Mouse (Mus musculus): Measurements from ENCODE around the gene Wasf2. TPM values are rescaled to one million over a fixed set of nuclear protein-coding genes. Genes with fewer than 3 reads are reported as not detected.

The Wasf2 gene
- polyA plus RNA-seq, 1 experiment from 2014 or later, result 49.1 TPM

DNA sequence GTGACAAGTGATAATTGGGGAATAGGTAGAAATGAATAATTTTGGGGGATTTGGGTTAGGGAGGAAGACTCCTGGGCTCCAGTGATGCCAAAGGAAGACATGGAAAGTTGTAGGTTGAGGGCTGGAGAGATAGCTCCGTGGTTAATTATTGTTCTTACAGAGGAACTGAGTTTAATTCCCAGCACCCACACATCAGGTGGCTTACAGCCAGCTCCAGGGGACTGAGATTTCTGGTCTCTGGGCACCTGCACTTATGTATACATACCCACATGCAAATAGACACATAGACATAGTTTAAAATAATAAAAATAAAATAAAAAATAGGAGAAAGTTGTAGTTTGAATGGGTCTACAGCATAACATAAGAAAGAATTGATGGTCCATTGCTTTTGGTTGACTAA lies 6.6 kb downstream of the Wasf2 start:
- H3K4me1 ChIP-seq, result peaks cover 4% of the 10 kb centered on the region
- 58% methylated on average over 1 of the region's 1 CpGs for WGBS

DNA sequence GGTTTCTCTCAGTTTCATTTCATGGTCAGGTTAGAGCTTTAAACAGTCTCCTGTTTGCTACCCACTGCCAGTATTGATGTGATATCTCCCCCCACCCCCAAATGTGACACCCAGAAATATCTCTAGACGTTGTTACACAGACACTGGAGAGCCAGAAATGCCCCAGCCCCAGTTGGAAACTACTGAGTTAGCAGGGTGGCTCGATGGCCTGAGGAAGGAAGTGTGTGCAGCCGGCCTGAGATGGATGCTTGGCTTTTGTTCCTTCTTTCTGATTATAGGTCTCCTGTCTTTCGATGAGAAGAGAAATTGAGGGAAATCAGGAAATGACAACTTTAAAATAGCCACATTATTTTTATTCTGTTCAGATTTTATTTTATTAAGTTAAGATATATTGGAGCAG lies 8.7 kb downstream of the Wasf2 start:
- H3K4me2 ChIP-seq (replicated peaks), result no peak overlapping the region
- H3K27ac ChIP-seq, result no peak overlapping the region
- H3K9me3 ChIP-seq (replicated peaks), result no peaks in the 10 kb centered on the region
- WGBS, result 87% methylated on average over 4 of the region's 4 CpGs
- no peaks in the 10 kb centered on the region for H3K27me3 ChIP-seq
- no peak for ATAC-seq (ENCODE audit: low FRiP score)
- no peak overlapping the region for H3K4me3 ChIP-seq
- H3K9ac ChIP-seq, result no peak overlapping the region
- no peaks in the 10 kb centered on the region for H3K36me3 ChIP-seq
- H3K4me1 ChIP-seq, result no peaks in the 10 kb centered on the region

More for the DNA sequence above, 6.6 kb downstream of the Wasf2 start:
- H3K27me3 ChIP-seq, result no peaks in the 10 kb centered on the region
- no peak for ATAC-seq (ENCODE audit: low FRiP score)
- no peaks in the 10 kb centered on the region for H3K36me3 ChIP-seq
- no peak overlapping the region for H3K9ac ChIP-seq
- no peak overlapping the region for H3K4me3 ChIP-seq
- H3K4me2 ChIP-seq (replicated peaks), result no peak overlapping the region
- no peaks in the 10 kb centered on the region for H3K9me3 ChIP-seq (replicated peaks)
- H3K27ac ChIP-seq, result no peak overlapping the region

DNA sequence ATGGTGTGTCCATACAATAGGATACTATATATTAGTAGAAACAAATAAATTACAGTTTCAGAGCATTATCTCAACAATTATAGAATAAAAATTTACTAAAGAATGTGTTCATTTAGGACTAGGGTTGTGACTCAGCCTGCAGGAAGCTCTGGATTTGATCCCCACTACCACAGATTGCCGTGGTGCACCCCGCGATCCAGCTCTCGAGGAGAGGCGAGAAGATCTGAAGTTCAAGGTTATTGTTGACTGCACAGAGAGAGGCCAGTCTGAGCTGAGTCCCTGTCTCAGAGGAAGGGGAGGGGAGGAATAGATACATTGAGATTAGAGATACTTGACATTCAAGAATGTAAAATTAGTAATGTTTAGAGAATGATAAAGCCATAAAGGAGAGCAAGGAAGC lies 24.7 kb downstream of the Wasf2 start:
- H3K27ac ChIP-seq, result no peak overlapping the region
- no peak overlapping the region for H3K4me2 ChIP-seq (replicated peaks)
- WGBS, result 93% methylated on average over 5 of the region's 5 CpGs
- H3K36me3 ChIP-seq, result no peaks in the 10 kb centered on the region
- H3K9ac ChIP-seq, result no peak overlapping the region
- H3K27me3 ChIP-seq, result no peaks in the 10 kb centered on the region
- ATAC-seq (ENCODE audit: low FRiP score), result no peak
- H3K9me3 ChIP-seq (replicated peaks), result no peaks in the 10 kb centered on the region
- peaks cover 16% of the 10 kb centered on the region for H3K4me1 ChIP-seq
- H3K4me3 ChIP-seq, result no peak overlapping the region

DNA sequence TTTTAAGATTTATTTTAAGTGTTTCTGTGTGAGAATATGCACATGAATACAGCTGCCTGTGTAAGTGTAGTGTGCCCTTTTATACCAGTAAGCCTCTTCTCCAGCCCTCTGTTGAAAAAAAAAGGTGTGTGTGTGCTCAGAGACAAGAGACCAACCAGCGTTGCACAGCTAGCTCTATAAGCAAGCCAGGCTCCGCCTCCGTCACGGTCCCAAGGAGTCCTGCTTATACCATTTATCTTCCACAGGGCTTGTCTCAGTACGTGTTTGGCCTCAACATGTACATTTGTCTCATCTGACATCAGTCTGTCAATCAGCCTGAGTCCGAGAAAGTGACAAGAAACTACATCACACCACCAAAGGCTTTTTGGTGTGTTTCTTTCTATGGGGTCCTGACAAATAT lies 25.4 kb downstream of the Wasf2 start:
- no peaks in the 10 kb centered on the region for H3K27me3 ChIP-seq
- H3K27ac ChIP-seq, result no peak overlapping the region
- no peaks in the 10 kb centered on the region for H3K36me3 ChIP-seq
- no peak overlapping the region for H3K4me2 ChIP-seq (replicated peaks)
- no peak overlapping the region for H3K4me3 ChIP-seq
- no peaks in the 10 kb centered on the region for H3K9me3 ChIP-seq (replicated peaks)
- WGBS, result 80% methylated on average over 6 of the region's 6 CpGs
- no peak overlapping the region for H3K9ac ChIP-seq
- ATAC-seq (ENCODE audit: low FRiP score), result no peak
- H3K4me1 ChIP-seq, result peaks cover 16% of the 10 kb centered on the region

DNA sequence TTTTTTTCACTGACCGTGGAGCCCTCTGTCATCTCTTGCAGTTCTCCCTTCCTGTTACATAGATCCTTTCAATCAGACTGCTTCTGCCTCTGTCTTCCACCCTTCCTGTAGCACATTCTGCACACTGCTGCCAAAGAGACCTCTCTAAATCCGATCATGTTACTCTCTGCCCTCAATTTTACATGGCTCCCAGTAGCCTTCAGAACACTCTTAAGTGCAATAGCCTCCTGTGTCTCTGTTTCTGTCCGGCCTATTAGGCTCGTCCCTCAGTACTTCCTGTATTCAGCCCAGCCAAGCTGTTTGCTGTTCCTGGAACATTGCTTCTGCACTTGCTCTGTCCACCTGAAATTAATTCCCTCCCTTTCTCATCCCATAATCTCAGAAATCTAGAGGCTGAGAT lies 26.1 kb downstream of the Wasf2 start:
- 89% methylated on average over 4 of the region's 4 CpGs for WGBS
- H3K9me3 ChIP-seq (replicated peaks), result no peaks in the 10 kb centered on the region
- ATAC-seq (ENCODE audit: low FRiP score), result no peak
- H3K4me2 ChIP-seq (replicated peaks), result no peak overlapping the region
- H3K36me3 ChIP-seq, result no peaks in the 10 kb centered on the region
- H3K27ac ChIP-seq, result no peak overlapping the region
- H3K27me3 ChIP-seq, result no peaks in the 10 kb centered on the region
- H3K9ac ChIP-seq, result no peak overlapping the region
- peaks cover 16% of the 10 kb centered on the region for H3K4me1 ChIP-seq
- no peak overlapping the region for H3K4me3 ChIP-seq

DNA sequence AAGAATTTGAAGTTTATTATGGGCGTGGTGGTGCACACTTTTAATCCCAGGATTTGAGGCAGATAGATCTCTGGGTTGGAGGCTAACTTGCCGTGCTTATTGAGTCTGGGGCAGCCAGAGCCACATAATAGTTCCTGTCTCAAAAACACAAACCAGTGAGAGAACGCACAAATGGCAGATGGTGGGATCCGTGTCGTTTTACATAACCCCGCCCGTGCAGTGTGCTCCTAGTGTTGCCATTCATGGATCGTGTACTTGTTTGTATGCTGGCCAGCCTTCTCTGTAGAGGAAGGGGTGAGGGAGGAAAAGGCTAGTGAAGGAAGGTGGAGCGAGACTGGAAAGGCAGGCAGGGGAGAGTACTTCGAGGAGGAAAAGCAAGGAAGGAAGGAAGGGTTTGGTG lies 26.5 kb downstream of the Wasf2 start:
- peaks cover 16% of the 10 kb centered on the region for H3K4me1 ChIP-seq
- 71% methylated on average over 10 of the region's 10 CpGs for WGBS

DNA sequence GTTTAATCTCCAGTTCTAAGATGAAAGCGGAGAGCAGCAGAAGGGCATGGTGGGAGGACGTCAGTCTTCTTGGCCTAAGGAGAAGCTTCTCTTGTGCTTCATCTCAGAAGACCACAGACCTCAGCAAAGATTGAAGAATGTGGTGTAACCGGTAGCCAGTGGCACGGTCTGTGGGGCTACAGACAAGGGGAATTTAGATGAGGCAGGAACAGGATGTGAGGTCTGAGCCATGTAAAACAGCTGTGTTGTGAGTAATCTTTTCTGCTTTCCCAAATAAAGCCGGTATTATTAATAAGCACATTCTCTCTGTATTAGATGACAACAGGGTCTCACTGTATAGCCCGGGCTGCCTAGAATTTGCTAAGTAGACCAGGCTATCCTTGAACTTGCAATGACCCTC lies 28.8 kb downstream of the Wasf2 start:
- H3K27me3 ChIP-seq, result no peaks in the 10 kb centered on the region
- no peak overlapping the region for H3K9ac ChIP-seq
- peaks cover 16% of the 10 kb centered on the region for H3K4me1 ChIP-seq
- no peak overlapping the region for H3K4me2 ChIP-seq (replicated peaks)
- H3K36me3 ChIP-seq, result no peaks in the 10 kb centered on the region
- H3K9me3 ChIP-seq (replicated peaks), result no peaks in the 10 kb centered on the region
- WGBS, result 81% methylated on average over 6 of the region's 6 CpGs
- no peak overlapping the region for H3K27ac ChIP-seq
- ATAC-seq (ENCODE audit: low FRiP score), result no peak
- H3K4me3 ChIP-seq, result no peak overlapping the region

More for the DNA sequence above, 26.5 kb downstream of the Wasf2 start:
- Histone ChIP-seq H3K9me3 (replicated peaks) (no peaks in the 10 kb centered on the region), H3K27me3 (no peaks in the 10 kb centered on the region), H3K36me3 (no peaks in the 10 kb centered on the region), H3K4me2 (replicated peaks) (no peak overlapping the region), H3K27ac (no peak overlapping the region), H3K9ac (no peak overlapping the region), H3K4me3 (no peak overlapping the region)
- no peak for ATAC-seq (ENCODE audit: low FRiP score)

DNA sequence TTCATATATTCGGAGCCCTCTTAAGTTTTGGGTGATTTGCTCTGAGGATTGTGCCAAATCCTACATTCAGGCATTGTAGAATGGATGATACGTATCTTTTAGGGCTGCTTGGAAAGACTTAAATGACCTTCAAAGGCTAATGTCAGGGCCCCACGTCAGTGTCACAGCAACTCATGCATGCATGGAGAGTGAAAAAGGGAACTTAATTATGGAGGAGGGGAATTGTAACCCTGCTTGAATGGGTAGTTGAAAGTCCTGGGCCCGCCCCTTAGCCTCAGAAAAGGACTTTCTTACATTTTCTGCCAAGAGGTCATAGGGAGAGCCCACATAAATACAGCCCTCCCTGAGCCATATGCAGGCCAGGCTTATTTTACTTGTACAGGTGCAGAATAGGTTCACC lies 29.3 kb downstream of the Wasf2 start:
- Histone ChIP-seq H3K4me3 (no peak overlapping the region), H3K9me3 (replicated peaks) (no peaks in the 10 kb centered on the region), H3K36me3 (no peaks in the 10 kb centered on the region), H3K4me1 (peaks cover 16% of the 10 kb centered on the region), H3K27ac (no peak overlapping the region), H3K9ac (no peak overlapping the region), H3K27me3 (no peaks in the 10 kb centered on the region), H3K4me2 (replicated peaks) (no peak overlapping the region)
- ATAC-seq (ENCODE audit: low FRiP score), result no peak
- WGBS, result 50% methylated on average over 4 of the region's 4 CpGs

DNA sequence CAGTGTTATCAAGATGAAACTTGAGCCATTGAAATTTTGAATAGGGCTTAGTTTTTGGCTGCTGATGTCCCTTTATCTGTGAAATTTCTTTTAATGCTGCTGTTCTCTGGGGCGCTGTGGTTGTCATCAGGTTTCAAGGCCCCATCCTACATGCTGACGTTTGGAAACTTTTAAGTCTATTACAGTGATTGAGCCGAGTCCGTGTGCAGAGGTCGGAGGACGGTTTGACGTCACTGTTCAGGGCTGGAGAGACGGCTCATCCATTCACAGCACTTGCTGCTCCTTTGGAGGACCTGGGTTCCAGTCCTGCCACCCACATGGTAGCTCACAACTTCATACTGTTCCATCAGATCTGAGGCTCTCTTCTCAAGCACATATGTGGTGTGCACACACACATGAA lies 29.9 kb downstream of the Wasf2 start:
- no peaks in the 10 kb centered on the region for H3K36me3 ChIP-seq
- no peaks in the 10 kb centered on the region for H3K27me3 ChIP-seq
- H3K4me3 ChIP-seq, result no peak overlapping the region
- no peak overlapping the region for H3K27ac ChIP-seq
- H3K4me2 ChIP-seq (replicated peaks), result no peak overlapping the region
- H3K4me1 ChIP-seq, result peaks cover 16% of the 10 kb centered on the region
- H3K9ac ChIP-seq, result no peak overlapping the region
- 79% methylated on average over 8 of the region's 8 CpGs for WGBS
- no peaks in the 10 kb centered on the region for H3K9me3 ChIP-seq (replicated peaks)
- ATAC-seq (ENCODE audit: low FRiP score), result no peak

DNA sequence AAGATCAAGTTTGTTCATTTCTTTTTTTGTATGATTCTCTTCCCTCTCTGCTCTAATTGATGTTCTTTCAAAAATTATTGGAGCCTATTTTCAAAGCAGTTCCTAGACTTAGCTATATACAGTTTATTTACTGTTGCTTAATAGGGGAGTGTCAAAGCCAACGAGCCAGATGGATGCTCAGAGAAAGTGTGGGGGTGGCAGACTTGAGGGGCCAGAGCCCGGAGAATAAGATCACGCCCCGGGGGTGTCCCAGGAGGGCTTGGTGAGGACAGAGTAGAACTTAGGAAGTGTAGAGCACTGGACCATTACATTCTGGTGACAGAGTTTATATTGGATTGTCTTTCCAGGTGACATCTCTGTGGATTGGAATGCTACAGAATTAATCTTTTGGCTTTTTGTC lies 30.5 kb downstream of the Wasf2 start:
- Histone ChIP-seq H3K36me3 (no peaks in the 10 kb centered on the region), H3K4me3 (no peak overlapping the region), H3K27ac (no peak overlapping the region), H3K4me2 (replicated peaks) (no peak overlapping the region), H3K9me3 (replicated peaks) (no peaks in the 10 kb centered on the region), H3K27me3 (no peaks in the 10 kb centered on the region), H3K9ac (no peak overlapping the region), H3K4me1 (peaks cover 16% of the 10 kb centered on the region)
- ATAC-seq (ENCODE audit: low FRiP score), result no peak
- WGBS, result 78% methylated on average over 4 of the region's 4 CpGs

DNA sequence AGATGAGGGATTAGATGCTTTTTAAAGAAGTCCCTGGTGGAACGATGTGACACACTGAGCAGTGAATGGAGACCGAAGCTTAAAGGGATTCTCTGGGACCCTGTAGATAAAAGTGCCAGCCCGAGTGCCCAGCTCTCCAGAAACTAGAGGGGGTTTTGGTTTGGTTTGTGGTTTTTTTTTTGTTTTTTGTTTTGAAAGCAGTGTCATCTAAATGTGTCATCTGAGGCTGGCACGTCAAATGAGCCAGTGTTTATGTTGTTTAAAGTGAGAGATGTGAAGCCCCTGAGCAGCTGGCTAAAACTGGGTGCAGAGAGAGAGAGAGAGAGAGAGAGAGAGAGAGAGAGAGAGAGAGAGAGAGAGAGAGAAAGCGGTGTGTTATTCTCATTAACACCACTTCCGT lies 31.9 kb downstream of the Wasf2 start:
- no peak overlapping the region for H3K4me3 ChIP-seq
- no peak for ATAC-seq (ENCODE audit: low FRiP score)
- H3K4me1 ChIP-seq, result peaks cover 9% of the 10 kb centered on the region; the same call in 1 of the 2 replicates
- no peak overlapping the region for H3K9ac ChIP-seq
- no peak overlapping the region for H3K4me2 ChIP-seq (replicated peaks)
- H3K27me3 ChIP-seq, result no peaks in the 10 kb centered on the region
- H3K27ac ChIP-seq, result no peak overlapping the region
- WGBS, result 80% methylated on average over 6 of the region's 6 CpGs
- H3K9me3 ChIP-seq (replicated peaks), result no peaks in the 10 kb centered on the region
- H3K36me3 ChIP-seq, result no peaks in the 10 kb centered on the region

DNA sequence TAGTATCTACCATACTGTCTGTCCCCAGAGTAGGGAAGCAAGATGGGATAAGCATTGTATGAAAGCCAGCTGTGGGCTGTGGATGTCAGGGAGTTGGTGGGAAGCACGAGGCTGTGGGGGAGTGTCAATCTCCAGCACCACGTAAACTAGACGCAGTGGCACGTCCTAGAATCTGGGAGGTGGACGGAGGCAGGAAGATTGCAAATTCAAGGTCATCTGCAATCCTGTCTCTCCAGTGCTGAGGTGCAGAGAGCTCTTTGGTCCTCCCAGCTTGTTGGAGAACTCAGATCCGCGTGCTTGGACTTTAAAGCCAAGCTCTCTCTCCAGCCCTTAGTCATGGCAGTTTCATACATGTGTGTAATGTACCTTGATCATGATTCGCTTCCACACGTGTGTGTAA lies 36.5 kb downstream of the Wasf2 start:
- H3K4me2 ChIP-seq (replicated peaks), result no peak overlapping the region
- H3K4me3 ChIP-seq, result no peak overlapping the region
- H3K27ac ChIP-seq, result no peak overlapping the region
- H3K9me3 ChIP-seq (replicated peaks), result no peaks in the 10 kb centered on the region
- ATAC-seq (ENCODE audit: low FRiP score), result no peak
- WGBS, result 92% methylated on average over 9 of the region's 9 CpGs
- H3K4me1 ChIP-seq, result no peaks in the 10 kb centered on the region
- no peaks in the 10 kb centered on the region for H3K36me3 ChIP-seq
- H3K9ac ChIP-seq, result no peak overlapping the region
- no peaks in the 10 kb centered on the region for H3K27me3 ChIP-seq

DNA sequence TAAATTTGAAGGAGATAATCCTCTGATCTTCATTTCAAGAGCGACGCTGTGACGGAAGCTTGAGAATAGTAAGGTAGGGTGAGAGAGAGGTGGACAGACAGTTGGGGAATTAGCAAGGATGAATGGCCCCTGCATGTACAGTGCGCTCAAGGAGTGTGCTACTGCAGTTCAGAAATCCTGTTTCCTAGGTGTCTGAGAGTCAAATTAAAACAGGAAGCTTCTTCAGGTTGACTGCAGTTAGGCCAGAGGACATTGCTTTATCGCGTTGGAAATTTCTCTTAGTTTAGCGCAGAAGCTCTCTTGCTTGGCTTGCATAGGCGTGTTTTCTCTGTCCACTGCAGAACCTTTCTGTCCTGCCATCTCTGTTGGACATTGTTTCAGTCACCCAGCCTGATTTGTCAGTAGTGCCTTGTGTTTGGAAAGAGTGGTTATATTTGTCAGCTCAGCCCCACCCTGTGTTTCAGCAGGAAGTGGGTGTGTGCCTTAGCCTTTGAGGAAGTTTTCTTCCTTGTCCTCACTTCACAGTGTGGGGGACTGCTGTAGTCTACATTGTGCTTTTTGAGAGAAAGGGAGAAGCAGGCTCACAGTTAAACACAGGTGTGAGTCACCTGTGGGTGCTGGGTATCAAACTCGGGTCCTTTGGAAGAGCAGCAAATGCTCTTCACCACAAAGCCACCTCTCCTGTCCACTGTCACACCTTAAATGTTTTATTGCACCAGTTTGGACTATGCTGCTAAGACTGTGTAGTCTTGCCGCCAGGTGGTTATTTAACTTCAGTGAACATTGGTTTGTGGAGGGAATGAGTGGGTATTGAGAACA lies 39.1 kb downstream of the Wasf2 start:
- no peak for ATAC-seq (ENCODE audit: low FRiP score)
- no peak overlapping the region for H3K4me3 ChIP-seq
- H3K4me2 ChIP-seq (replicated peaks), result no peak overlapping the region
- no peaks in the 10 kb centered on the region for H3K9me3 ChIP-seq (replicated peaks)
- no peak overlapping the region for H3K27ac ChIP-seq
- whole genome bisulfite sequencing, result 86% methylated on average over 10 of the region's 10 CpGs
- H3K4me1 ChIP-seq, result peaks cover 5% of the 10 kb centered on the region; the same call in 1 of the 2 replicates
- no peak overlapping the region for H3K9ac ChIP-seq
- H3K27me3 ChIP-seq, result no peaks in the 10 kb centered on the region
- H3K36me3 ChIP-seq, result no peaks in the 10 kb centered on the region

Data from hindbrain, embryonic 12.5 days (tissue).